Mouse (Mus musculus) megakaryocyte progenitor cell, adult 5-6 weeks (primary cell): ENCODE data around the gene Cox7a1. TPM values are rescaled to one million over a fixed set of nuclear protein-coding genes. Genes with fewer than 3 reads are reported as not detected.
"Not testable (repeated sequence)": the region's sequence is repeated elsewhere in the genome, so short reads cannot be mapped to it uniquely, and the experiment has no call there.

Experiments
- ATAC-seq: replicated peaks from 2 replicates; pipeline ENCODE4 v1.8.0; 2016; ENCODE audit warnings: mild to moderate bottlenecking, moderate TSS enrichment, inconsistent platforms; ENCODE audit not compliant: poor library complexity
- total RNA-seq, 2 experiments: library from RNA; stranded (forward) in 1 of 2; stranded (reverse) in 1 of 2; fragments of 157-497, 149-512 nt in 1 of 2; fragments of 200-1000 nt in 1 of 2; gene quantifications; 2 replicates each; pipeline versions ENCODE4 v1.2.3 to v1.2.4; 2015 to 2017

Gene Cox7a1
- total RNA-seq (2015), result 0.98 TPM in 1 of 2 replicates, not detected in the other
- 3.3 and 7.0 TPM in 2 replicates for total RNA-seq (2017)

- ATAC-seq, result peak; percentile 95
These were observed at the start of gene Cox7a1 for GRCm38 (mm10) chr7:30183879-30184289. Cox7a1 (plus strand) TSS chr7:30184144.

GRCm38 (mm10) chr7:30136826-30137225 is 47.1 kb upstream of the Cox7a1 start:
- no peak for ATAC-seq

GRCm38 (mm10) chr7:30143170-30143554 is 40.8 kb upstream of the Cox7a1 start:
- ATAC-seq, result no peak; the same call in 1 of the 2 replicates

- peak; percentile 79 for ATAC-seq
These were observed 40.3 kb upstream of the Cox7a1 start for GRCm38 (mm10) chr7:30143555-30144209.

GRCm38 (mm10) chr7:30147011-30147410 is 36.9 kb upstream of the Cox7a1 start:
- ATAC-seq, result no peak

- no peak for ATAC-seq
These were observed 29.9 kb upstream of the Cox7a1 start for GRCm38 (mm10) chr7:30154040-30154439.

- ATAC-seq, result no peak
These were observed 28.4 kb upstream of the Cox7a1 start for GRCm38 (mm10) chr7:30155507-30155906.

- ATAC-seq, result no peak
These were observed 20.8 kb upstream of the Cox7a1 start for GRCm38 (mm10) chr7:30163113-30163512.

- ATAC-seq, result no peak
These were observed 19.2 kb upstream of the Cox7a1 start for GRCm38 (mm10) chr7:30164745-30165144.

GRCm38 (mm10) chr7:30168914-30169582 is 14.9 kb upstream of the Cox7a1 start:
- ATAC-seq, result peak; percentile 30

- peak; percentile 94 for ATAC-seq
These were observed 14.2 kb upstream of the Cox7a1 start, which contains the start of gene Zfp146 for GRCm38 (mm10) chr7:30169583-30170282. Zfp146 (minus strand) TSS chr7:30169750.

- no peak; the same call in 1 of the 2 replicates for ATAC-seq
These were observed 13.5 kb upstream of the Cox7a1 start for GRCm38 (mm10) chr7:30170283-30170951.

- 0 out of 2 replicates have a peak, but pooled peaks have one; percentile 31 for ATAC-seq
These were observed 7.5 kb upstream of the Cox7a1 start for GRCm38 (mm10) chr7:30176474-30176873.

GRCm38 (mm10) chr7:30178256-30178655 is 5.7 kb upstream of the Cox7a1 start:
- no peak for ATAC-seq

GRCm38 (mm10) chr7:30181308-30181707 is 2.6 kb upstream of the Cox7a1 start:
- peak; percentile 79 for ATAC-seq

- ATAC-seq, result not testable (repeated sequence)
These were observed 2.0 kb upstream of the Cox7a1 start for GRCm38 (mm10) chr7:30181929-30182328.

- not testable (repeated sequence) for ATAC-seq
These were observed 755 bp upstream of the Cox7a1 start for GRCm38 (mm10) chr7:30183189-30183588.

GRCm38 (mm10) chr7:30184641-30185348 is 851 bp downstream of the Cox7a1 start:
- ATAC-seq, result no peak

GRCm38 (mm10) chr7:30188344-30189115 is 4.6 kb downstream of the Cox7a1 start:
- no peak for ATAC-seq

- no peak for ATAC-seq
These were observed 5.2 kb downstream of the Cox7a1 start for GRCm38 (mm10) chr7:30189116-30189491.
